Mouse (Mus musculus) erythroblast, embryonic 14.5 days (primary cell): ENCODE results near the gene Gm19426.

Source experiments
- GATA1 ChIP-seq: IDR thresholded peaks from 2 replicates; pipeline ENCODE4 v1.6.1; 2012; ENCODE audit warnings: low read length, inconsistent platforms, mixed read lengths
- TAL1 ChIP-seq: IDR thresholded peaks from 3 replicates; pipeline ENCODE4 v1.6.1; 2012; ENCODE audit warnings: low read length, inconsistent platforms, mixed read lengths

GRCm38 (mm10) chr2:84779210-84779609, 35.8 kb upstream of the Gm19426 start:
- TF ChIP-seq TAL1 (no peak), GATA1 (no peak)
